Mouse (Mus musculus) adrenal gland (tissue): Measurements from ENCODE around the gene Caskin2.

ENCODE experiments used
- intact Hi-C: fragments of 180-260 bp; cut with DNase I; formaldehyde crosslinking; loops from one replicate; pipeline ENCODE4 v1.15.1; 2025

The Caskin2 gene

GRCm38 (mm10) chr11:115808696-115809310 is 4.6 kb downstream of the Caskin2 start:
- intact Hi-C loops: no loop called here

GRCm38 (mm10) chr11:115807971-115808370 is 5.5 kb downstream of the Caskin2 start:
- intact Hi-C loops: no loop called here

- intact Hi-C loops: no loop called here
Measured at GRCm38 (mm10) chr11:115807306-115807705, 6.1 kb downstream of the Caskin2 start.

- intact Hi-C loops: no loop called here
Measured at GRCm38 (mm10) chr11:115806154-115806553, 7.3 kb downstream of the Caskin2 start.

GRCm38 (mm10) chr11:115805005-115805404 is 8.4 kb downstream of the Caskin2 start:
- intact Hi-C loops: no loop called here

- intact Hi-C loops: no loop called here
Measured at GRCm38 (mm10) chr11:115803072-115803709, 10.2 kb downstream of the Caskin2 start.

- intact Hi-C loops: no loop called here
Measured at GRCm38 (mm10) chr11:115800981-115801380, 12.5 kb downstream of the Caskin2 start.

GRCm38 (mm10) chr11:115797665-115798064 is 15.8 kb downstream of the Caskin2 start:
- intact Hi-C loops: no loop called here

- intact Hi-C loops: no loop called here
Measured at GRCm38 (mm10) chr11:115796898-115797297, 16.5 kb downstream of the Caskin2 start.

- intact Hi-C loops: no loop called here
Measured at GRCm38 (mm10) chr11:115792353-115792752, 21.1 kb downstream of the Caskin2 start.

- intact Hi-C loops: no loop called here
Measured at GRCm38 (mm10) chr11:115791919-115792318, 21.5 kb downstream of the Caskin2 start.

GRCm38 (mm10) chr11:115789787-115790186 is 23.7 kb downstream of the Caskin2 start:
- intact Hi-C loops: no loop called here

GRCm38 (mm10) chr11:115786473-115786872 is 27.0 kb downstream of the Caskin2 start:
- intact Hi-C loops: no loop called here

- intact Hi-C loops: no loop called here
Measured at GRCm38 (mm10) chr11:115780141-115781070, 33.0 kb downstream of the Caskin2 start.

GRCm38 (mm10) chr11:115779038-115779571 is 34.3 kb downstream of the Caskin2 start:
- intact Hi-C loops: loop anchor here (2.0 to 10.0 kb wide), 2 partner anchors 32 to 54 kb away; no protein-coding TSS in a partner anchor

GRCm38 (mm10) chr11:115777487-115778335 is 35.7 kb downstream of the Caskin2 start:
- intact Hi-C loops: loop anchor here (2.0 to 10.0 kb wide), 2 partner anchors 33 to 53 kb away; no protein-coding TSS in a partner anchor

- intact Hi-C loops: loop anchor here (10.0 kb wide), 1 partner anchor 52 kb away; no protein-coding TSS in a partner anchor
Measured at GRCm38 (mm10) chr11:115776954-115777353, 36.5 kb downstream of the Caskin2 start.

GRCm38 (mm10) chr11:115775821-115776665 is 37.4 kb downstream of the Caskin2 start:
- intact Hi-C loops: loop anchor here (10.0 kb wide), 1 partner anchor 51 kb away; no protein-coding TSS in a partner anchor

GRCm38 (mm10) chr11:115774653-115775052 is 38.8 kb downstream of the Caskin2 start:
- intact Hi-C loops: loop anchor here (10.0 kb wide), 1 partner anchor 50 kb away; no protein-coding TSS in a partner anchor
